10 mouse cellular contexts compared by ENCODE assay signal in the genomic region with DNA sequence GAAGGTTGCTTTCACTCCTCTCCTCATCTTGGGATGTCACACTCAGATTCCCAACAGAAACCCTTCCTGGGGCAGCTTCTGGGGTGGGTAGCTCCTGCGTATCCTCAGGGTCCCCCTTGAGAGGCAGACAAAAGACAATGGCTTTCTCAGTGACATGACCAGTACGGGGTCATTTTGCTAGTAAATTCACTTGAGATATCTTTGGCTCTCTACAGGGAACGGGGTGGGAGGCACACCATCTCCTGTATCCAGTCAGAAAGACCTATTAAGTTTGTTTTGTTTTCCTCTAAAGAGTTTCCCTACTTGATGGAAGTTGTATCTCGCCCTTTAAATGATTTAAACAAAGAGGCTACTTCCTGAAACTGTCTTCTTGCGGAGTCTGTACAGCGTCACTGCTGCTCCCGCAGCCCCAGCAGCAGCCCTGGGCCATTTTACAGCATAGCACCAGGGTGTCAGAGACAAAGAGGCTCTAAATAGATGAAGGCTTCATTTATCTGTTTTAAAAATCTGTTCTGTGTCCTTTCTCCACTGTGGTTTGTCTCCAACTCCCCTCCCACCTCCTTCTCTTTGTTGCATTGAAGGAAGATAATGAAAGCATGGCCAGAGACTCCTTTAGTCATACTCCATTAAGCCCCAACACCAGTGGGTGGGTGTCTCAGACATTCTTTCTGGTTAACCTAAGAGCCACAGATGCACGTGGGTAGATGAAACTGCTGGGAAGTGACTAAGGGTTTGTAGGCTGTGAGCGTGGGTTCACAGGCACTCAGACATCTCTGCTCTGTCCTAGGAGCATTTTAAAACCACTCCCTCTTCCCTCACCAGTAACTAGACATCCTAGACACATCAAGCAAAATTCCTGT. TPM values are rescaled to one million over a fixed set of nuclear protein-coding genes. Genes with fewer than 3 reads are reported as not detected.
DNase-seq lines count a peak whose midpoint lies in the region; ATAC-seq lines count a peak whose summit lies in the region.
"Had no signal": no experiment of that assay in that cellular context is flagged by ENCODE, and none has a peak within 500 bp of the region (broad histone marks: within the 10 kb centered on the region; RNA-seq: fewer than 3 reads in every experiment).

No protein-coding gene starts in this region.

- H3K4me2 ChIP-seq in intestine, embryonic 15.5 days (replicated peaks), result no peak overlapping the region
- no peak overlapping the region for H3K4me2 ChIP-seq in stomach, embryonic 15.5 days
- H3K4me2 ChIP-seq in forebrain, embryonic 13.5 days, result no peak overlapping the region

- DNase-seq in heart, embryonic 10.5 days (ENCODE audit: low spot score), result peak; percentile 61
- no peak for DNase-seq in heart, postnatal 10 days
- DNase-seq in right cerebral cortex, adult 18-20 months, result peak; percentile 91
- no peak for DNase-seq in right cerebral cortex, postnatal 14 days
- DNase-seq: kidney, postnatal 25 days had no signal

- no peaks in the 10 kb centered on the region for H3K9me3 ChIP-seq in heart, embryonic 10.5 days
- H3K9me3 ChIP-seq in intestine, embryonic 15.5 days, result no peaks in the 10 kb centered on the region
- H3K9me3 ChIP-seq in stomach, embryonic 15.5 days, result no peaks in the 10 kb centered on the region
- H3K9me3 ChIP-seq in forebrain, embryonic 13.5 days (replicated peaks), result no peaks in the 10 kb centered on the region

- WGBS in heart, embryonic 10.5 days, result 35% methylated on average over 9 of the region's 9 CpGs
- WGBS in intestine, embryonic 15.5 days, result 41% methylated on average over 9 of the region's 9 CpGs
- WGBS in stomach, embryonic 15.5 days, result 58% methylated on average over 9 of the region's 9 CpGs
- WGBS in forebrain, embryonic 13.5 days, result 65% methylated on average over 9 of the region's 9 CpGs

- no peak overlapping the region for H3K27ac ChIP-seq in heart, embryonic 10.5 days
- no peak overlapping the region for H3K27ac ChIP-seq in intestine, embryonic 15.5 days
- 0 out of 2 replicates have a peak overlapping the region, but pooled peaks have one; percentile 3 for H3K27ac ChIP-seq in stomach, embryonic 15.5 days
- no peak overlapping the region for H3K27ac ChIP-seq in forebrain, embryonic 13.5 days
- H3K27ac ChIP-seq: macrophage had no signal

- H3K36me3 ChIP-seq in heart, embryonic 10.5 days, result peaks cover 49% of the 10 kb centered on the region
- peaks cover 5% of the 10 kb centered on the region; the same call in 1 of the 2 replicates for H3K36me3 ChIP-seq in intestine, embryonic 15.5 days
- H3K36me3 ChIP-seq in stomach, embryonic 15.5 days, result peaks cover under 1% of the 10 kb centered on the region; the same call in 1 of the 2 replicates
- peaks cover 63% of the 10 kb centered on the region for H3K36me3 ChIP-seq in forebrain, embryonic 13.5 days (ENCODE audit: poor library complexity, severe bottlenecking)

- no peak overlapping the region for H3K4me3 ChIP-seq in heart, embryonic 10.5 days
- H3K4me3 ChIP-seq in intestine, embryonic 15.5 days (replicated peaks), result no peak overlapping the region
- H3K4me3 ChIP-seq in stomach, embryonic 15.5 days (replicated peaks), result no peak overlapping the region
- H3K4me3 ChIP-seq in forebrain, embryonic 13.5 days, result no peak overlapping the region

- H3K9ac ChIP-seq in intestine, embryonic 15.5 days, result no peak overlapping the region
- no peak overlapping the region for H3K9ac ChIP-seq in stomach, embryonic 15.5 days
- no peak overlapping the region for H3K9ac ChIP-seq in forebrain, embryonic 13.5 days

- peak; percentile 47; the same call in 1 of the 2 replicates for ATAC-seq in intestine, embryonic 15.5 days
- peak; percentile 47; the same call in 1 of the 2 replicates for ATAC-seq in stomach, embryonic 15.5 days (ENCODE audit: insufficient read depth, low FRiP score, low read depth)
- ATAC-seq in granulocyte monocyte progenitor cell, adult 5-6 weeks (replicated peaks; ENCODE audit: poor library complexity, severe bottlenecking), result no peak
- no peak for ATAC-seq in forebrain, embryonic 13.5 days

- H3K27me3 ChIP-seq in heart, embryonic 10.5 days (ENCODE audit: insufficient read depth, poor library complexity, severe bottlenecking), result no peaks in the 10 kb centered on the region
- no peaks in the 10 kb centered on the region for H3K27me3 ChIP-seq in intestine, embryonic 15.5 days (replicated peaks)
- no peaks in the 10 kb centered on the region for H3K27me3 ChIP-seq in stomach, embryonic 15.5 days (replicated peaks)
- H3K27me3 ChIP-seq in forebrain, embryonic 13.5 days, result no peaks in the 10 kb centered on the region

- H3K4me1 ChIP-seq in heart, embryonic 10.5 days, result peaks cover 14% of the 10 kb centered on the region
- H3K4me1 ChIP-seq in intestine, embryonic 15.5 days (replicated peaks), result peaks cover 3% of the 10 kb centered on the region; the same call in 1 of the 2 replicates
- no peaks in the 10 kb centered on the region for H3K4me1 ChIP-seq in stomach, embryonic 15.5 days
- H3K4me1 ChIP-seq in forebrain, embryonic 13.5 days, result 0 out of 2 replicates have a peak, but pooled peaks cover 3% of the 10 kb centered on the region

- intact Hi-C loops in heart, postnatal 10 days (cut with DNase I), result no loop called here

RNA-seq across cellular contexts. Expression of a gene that starts 21.0 kb away (rescaled TPM):
- 20.1 and 27.7 TPM in 2 replicates for polyA plus RNA-seq in heart, embryonic 10.5 days (2016; fragmentation: Nextera tagmentation; extraction: Ambion mirVana)
- 10 to 100 TPM; 17.7 to 18.3 TPM for total RNA-seq in heart, postnatal 10 days (2021)
- 20.6 and 21.7 TPM in 2 replicates for polyA plus RNA-seq in intestine, embryonic 15.5 days (2015; fragmentation: Nextera tagmentation; extraction: Ambion mirVana)
- 20.3 and 22.3 TPM in 2 replicates for polyA plus RNA-seq in stomach, embryonic 15.5 days (2015; fragmentation: Nextera tagmentation; extraction: Ambion mirVana)
- total RNA-seq in granulocyte monocyte progenitor cell, adult 5-6 weeks (2014; fragmentation: Nextera tagmentation), result 16.3 and 28.7 TPM in 2 replicates
- 25.9 and 28.3 TPM in 2 replicates for total RNA-seq in granulocyte monocyte progenitor cell, adult 5-6 weeks (2017)
- polyA plus RNA-seq in forebrain, embryonic 13.5 days (2015; fragmentation: Nextera tagmentation; extraction: Ambion mirVana), result 15.9 and 17.2 TPM in 2 replicates

RNA-seq across cellular contexts. Expression of a gene that starts 21.4 kb away (rescaled TPM):
- 17.1 and 26.0 TPM in 2 replicates for polyA plus RNA-seq in heart, embryonic 10.5 days (2016; fragmentation: Nextera tagmentation; extraction: Ambion mirVana)
- total RNA-seq in heart, postnatal 10 days (2021), result 10 to 100 TPM; 12.1 to 14.7 TPM
- polyA plus RNA-seq in intestine, embryonic 15.5 days (2015; fragmentation: Nextera tagmentation; extraction: Ambion mirVana), result 35.3 and 36.6 TPM in 2 replicates
- polyA plus RNA-seq in stomach, embryonic 15.5 days (2015; fragmentation: Nextera tagmentation; extraction: Ambion mirVana), result 35.1 and 35.4 TPM in 2 replicates
- 34.0 and 37.2 TPM in 2 replicates for total RNA-seq in granulocyte monocyte progenitor cell, adult 5-6 weeks (2014; fragmentation: Nextera tagmentation)
- 34.6 and 34.8 TPM in 2 replicates for total RNA-seq in granulocyte monocyte progenitor cell, adult 5-6 weeks (2017)
- polyA plus RNA-seq in forebrain, embryonic 13.5 days (2015; fragmentation: Nextera tagmentation; extraction: Ambion mirVana), result 20.0 and 20.7 TPM in 2 replicates

Comparison
In these comparisons a context has a peak if more than half of its experiments do, and no peak if none do; other contexts are left out.
1. DNase-seq: peak in heart, embryonic 10.5 days (single experiment) and right cerebral cortex, adult 18-20 months (single experiment); none in heart, postnatal 10 days (0 of 2) and right cerebral cortex, postnatal 14 days (single experiment).
2. ATAC-seq: peak in intestine, embryonic 15.5 days (single experiment) and stomach, embryonic 15.5 days (single experiment); none in granulocyte monocyte progenitor cell, adult 5-6 weeks (single experiment) and forebrain, embryonic 13.5 days (single experiment).